Mouse (Mus musculus) CH12.LX (cell line): ENCODE measurements around the gene Med26. TPM values are rescaled to one million over a fixed set of nuclear protein-coding genes. Genes with fewer than 3 reads are reported as not detected.
A peak's percentile ranks its signal among the peaks of the same experiment; 100 is the strongest.

Experiments used
- DNase-seq: peaks from one replicate; pipeline ENCODE4 v3.0.0-alpha.2; 2013; ENCODE audit errors: extremely low read depth
- H3K27ac ChIP-seq: 2 replicates; pipeline ENCODE4 v1.5.1; 2012; ENCODE audit warnings: low read depth, mild to moderate bottlenecking, control low read depth, moderate library complexity; ENCODE audit not compliant: insufficient read depth
- H3K27me3 ChIP-seq: replicated peaks from 2 replicates; pipeline ENCODE3; 2012; ENCODE audit warnings: inconsistent platforms
- H3K36me3 ChIP-seq, 2 experiments: replicated peaks in 1 of 2; 2 replicates each; pipeline versions ENCODE3 to v1.6.1; 2012; ENCODE audit warnings: inconsistent platforms in 1 of 2, low read length in 1 of 2, mild to moderate bottlenecking in 1 of 2, mixed read lengths in 1 of 2, moderate library complexity in 1 of 2; ENCODE audit not compliant: control insufficient read depth in 1 of 2, insufficient read depth in 1 of 2
- H3K4me1 ChIP-seq, 2 experiments: 2 replicates each; pipeline ENCODE4 v1.6.1; 2012; ENCODE audit warnings: inconsistent platforms in 1 of 2, moderate library complexity in 1 of 2; ENCODE audit not compliant: insufficient read depth in 2 of 2, control insufficient read depth in 1 of 2
- H3K4me2 ChIP-seq: 2 replicates; pipeline ENCODE4 v1.6.1; 2012; ENCODE audit warnings: low read depth, mild to moderate bottlenecking, control low read depth; ENCODE audit not compliant: poor library complexity, insufficient read depth, severe bottlenecking
- H3K4me3 ChIP-seq, 3 experiments: fragments of 150-350 bp in 1 of 3; sonication (generic) in 1 of 3; replicated peaks in 1 of 3; 2 replicates each; pipeline versions ENCODE3 to v1.5.1; 2011 to 2012; ENCODE audit warnings: low read depth in 2 of 3, low read length in 2 of 3, mild to moderate bottlenecking in 2 of 3, moderate library complexity in 2 of 3, control low read depth in 1 of 3, improper control_type of control experiment in 1 of 3, inconsistent platforms in 1 of 3, mixed read lengths in 1 of 3; ENCODE audit not compliant: poor library complexity in 1 of 3
- H3K79me2 ChIP-seq: replicated peaks from 2 replicates; pipeline ENCODE4 v1.6.1; 2012; ENCODE audit warnings: mild to moderate bottlenecking, moderate library complexity; ENCODE audit not compliant: control insufficient read depth, poor library complexity, insufficient read depth, severe bottlenecking; ENCODE audit errors: extremely low read depth
- H3K9ac ChIP-seq: 2 replicates; pipeline ENCODE4 v1.6.1; 2012; ENCODE audit warnings: low read depth, mild to moderate bottlenecking, control low read depth, moderate library complexity; ENCODE audit not compliant: insufficient read depth
- H3K9me3 ChIP-seq: replicated peaks from 2 replicates; pipeline ENCODE3; 2012; ENCODE audit warnings: low read length, inconsistent platforms, mixed read lengths
- BHLHE40 ChIP-seq: IDR thresholded peaks from 2 replicates; pipeline ENCODE4 v1.6.1; 2011; ENCODE audit warnings: mild to moderate bottlenecking, low read depth, low read length, improper control_type of control experiment
- CHD1 ChIP-seq: IDR thresholded peaks from 2 replicates; pipeline ENCODE4 v1.6.1; 2012; ENCODE audit warnings: low read depth, low read length, improper control_type of control experiment, inconsistent platforms
- CTCF ChIP-seq, 2 experiments: IDR thresholded peaks in 1 of 2; conservative IDR thresholded peaks in 1 of 2; 2 replicates each; pipeline ENCODE4 v1.5.1; 2011 to 2012; ENCODE audit warnings: low read depth in 2 of 2, low read length in 2 of 2, improper control_type of control experiment in 1 of 2, inconsistent platforms in 1 of 2, mild to moderate bottlenecking in 1 of 2, moderate library complexity in 1 of 2
- E2F4 ChIP-seq: IDR thresholded peaks from 2 replicates; pipeline ENCODE4 v1.6.1; 2011; ENCODE audit warnings: low read depth, low read length, improper control_type of control experiment; ENCODE audit not compliant: insufficient replicate concordance
- ELF1 ChIP-seq: IDR thresholded peaks from 2 replicates; pipeline ENCODE4 v1.6.1; 2014; ENCODE audit warnings: low read depth, mild to moderate bottlenecking, inconsistent platforms, low read length, improper control_type of control experiment
- EP300 ChIP-seq: IDR thresholded peaks from 2 replicates; pipeline ENCODE4 v1.6.1; 2011; ENCODE audit warnings: low read length, improper control_type of control experiment
- ETS1 ChIP-seq: conservative IDR thresholded peaks from 2 replicates; pipeline ENCODE4 v1.6.1; 2012; ENCODE audit warnings: low read depth, mild to moderate bottlenecking, inconsistent platforms, low read length, improper control_type of control experiment, moderate library complexity
- GABPA ChIP-seq: IDR thresholded peaks from 2 replicates; pipeline ENCODE4 v1.6.1; 2012; ENCODE audit warnings: low read depth, low read length, improper control_type of control experiment, inconsistent platforms; ENCODE audit not compliant: insufficient replicate concordance
- IRF4 ChIP-seq: IDR thresholded peaks from 2 replicates; pipeline ENCODE4 v1.6.1; 2014; ENCODE audit warnings: low read depth, mild to moderate bottlenecking, inconsistent platforms, low read length, improper control_type of control experiment
- JUN ChIP-seq: IDR thresholded peaks from 2 replicates; pipeline ENCODE4 v1.6.1; 2011; ENCODE audit warnings: low read depth, mild to moderate bottlenecking, low read length, improper control_type of control experiment, moderate library complexity; ENCODE audit not compliant: insufficient read depth
- JUND ChIP-seq: conservative IDR thresholded peaks from 2 replicates; pipeline ENCODE4 v1.6.1; 2011; ENCODE audit warnings: low read depth, low read length, improper control_type of control experiment
- MAZ ChIP-seq: IDR thresholded peaks from 2 replicates; pipeline ENCODE4 v1.6.1; 2012; ENCODE audit warnings: low read depth, mild to moderate bottlenecking, inconsistent platforms, low read length, improper control_type of control experiment, moderate library complexity
- MEF2A ChIP-seq: IDR thresholded peaks from 2 replicates; pipeline ENCODE4 v1.6.1; 2014; ENCODE audit warnings: low read depth, mild to moderate bottlenecking, inconsistent platforms, low read length, improper control_type of control experiment, borderline replicate concordance
- MXI1 ChIP-seq: IDR thresholded peaks from 2 replicates; pipeline ENCODE4 v1.6.1; 2011; ENCODE audit warnings: mild to moderate bottlenecking, low read depth, low read length, improper control_type of control experiment
- MYC ChIP-seq: IDR thresholded peaks from 2 replicates; pipeline ENCODE4 v1.6.1; 2011; ENCODE audit warnings: low read depth, mild to moderate bottlenecking, improper control_type of control experiment, low read length
- NELFE ChIP-seq: IDR thresholded peaks from 2 replicates; pipeline ENCODE4 v1.6.1; 2011; ENCODE audit warnings: low read depth, low read length, improper control_type of control experiment
- NRF1 ChIP-seq: IDR thresholded peaks from 2 replicates; pipeline ENCODE4 v1.6.1; 2014; ENCODE audit warnings: low read depth, mild to moderate bottlenecking, inconsistent platforms, low read length, improper control_type of control experiment, moderate library complexity
- PAX5 ChIP-seq: IDR thresholded peaks from 2 replicates; pipeline ENCODE4 v1.6.1; 2012; ENCODE audit warnings: low read length, inconsistent platforms, mixed read lengths
- POLR2A ChIP-seq: IDR thresholded peaks from 2 replicates; pipeline ENCODE4 v1.6.1; 2011; ENCODE audit warnings: low read depth, mild to moderate bottlenecking, improper control_type of control experiment, low read length
- POLR2AphosphoS2 ChIP-seq: IDR thresholded peaks from 2 replicates; pipeline ENCODE4 v1.6.1; 2011; ENCODE audit warnings: low read depth, low read length, improper control_type of control experiment
- SMC3 ChIP-seq: IDR thresholded peaks from 2 replicates; pipeline ENCODE4 v1.6.1; 2011; ENCODE audit warnings: low read depth, low read length, improper control_type of control experiment
- UBTF ChIP-seq: IDR thresholded peaks from 2 replicates; pipeline ENCODE4 v1.6.1; 2012; ENCODE audit warnings: low read depth, mild to moderate bottlenecking, inconsistent platforms, low read length, improper control_type of control experiment, moderate library complexity
- USF2 ChIP-seq: conservative IDR thresholded peaks from 2 replicates; pipeline ENCODE4 v1.6.1; 2011; ENCODE audit warnings: low read depth, low read length, improper control_type of control experiment
- ZC3H11A ChIP-seq: IDR thresholded peaks from 2 replicates; pipeline ENCODE4 v1.6.1; 2012; ENCODE audit warnings: low read depth, mild to moderate bottlenecking, inconsistent platforms, low read length, improper control_type of control experiment
- ZKSCAN1 ChIP-seq: IDR thresholded peaks from 2 replicates; pipeline ENCODE4 v1.6.1; 2012; ENCODE audit warnings: low read depth, inconsistent platforms, low read length, improper control_type of control experiment, borderline replicate concordance
- ZMIZ1 ChIP-seq: IDR thresholded peaks from 2 replicates; pipeline ENCODE4 v1.6.1; 2012; ENCODE audit warnings: low read depth, mild to moderate bottlenecking, inconsistent platforms, low read length, improper control_type of control experiment
- dilution Hi-C: fragments of 300-500 bp; cut with MboI; formaldehyde crosslinking; loops from 2 replicates; pipeline ENCODE4 v1.14.3; 2020; ENCODE audit warnings: low sequenced_read_pairs; ENCODE audit not compliant: extremely low pct_unique_long_range_greater_than_20kb, extremely low pct_ligation_motif_present
- in situ Hi-C: fragments of 300-500 bp; cut with MboI; formaldehyde crosslinking; loops from 3 replicates; pipeline ENCODE4 v1.14.3; 2019; ENCODE audit warnings: low sequenced_read_pairs, low pct_ligation_motif_present, low pct_unique_long_range_greater_than_20kb, mixed read lengths
- polyA plus RNA-seq: library from polyadenylated mRNA; unstranded; fragments of >175 nt; gene quantifications from 2 replicates; pipeline ENCODE4 v1.2.1, GENCODE M21; 2012; ENCODE audit warnings: low read depth; ENCODE audit not compliant: insufficient read length
- total RNA-seq, 2 experiments: library from RNA; depleted of rRNA; stranded (reverse); fragments of 300-350 nt in 1 of 2; fragments of >200 nt in 1 of 2; gene quantifications; 2 replicates each; pipeline ENCODE4 v1.2.3; 2012 to 2014

Gene Med26
- total and polyA plus RNA-seq, 3 experiments: 8.7 to 12.9 (median 9.7) TPM

DNA sequence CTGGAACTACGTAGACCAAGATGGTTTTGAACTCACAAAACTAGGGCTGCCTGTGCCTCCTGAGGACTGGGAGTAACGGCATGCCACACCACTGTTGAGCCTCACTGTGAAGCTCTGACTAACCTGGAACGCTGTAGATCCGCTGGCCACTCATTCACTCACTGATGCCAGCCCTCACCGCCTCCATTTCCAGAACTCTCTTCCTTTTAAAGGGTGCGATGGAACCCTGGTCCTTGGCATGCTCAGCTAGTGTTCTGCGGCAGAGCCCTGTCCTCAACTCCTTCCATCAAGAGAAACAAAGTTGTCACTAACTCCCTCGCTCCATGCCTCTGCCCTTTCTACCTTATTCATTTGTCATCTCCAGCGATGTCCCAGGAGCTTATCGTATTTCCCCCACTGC, 40.8 kb upstream of the Med26 start:
- in situ Hi-C loops: no loop called here
- H3K27me3 ChIP-seq: no peaks in the 10 kb centered on the region
- H3K36me3 ChIP-seq: peaks cover 16 to 25% of the 10 kb centered on the region in 2 experiments
- dilution Hi-C loops: no loop called here
- DNase-seq: no peak
- H3K9me3 ChIP-seq: no peaks in the 10 kb centered on the region
- no peak overlapping the region for H3K9ac ChIP-seq
- TF ChIP-seq ZKSCAN1 (no peak), MEF2A (no peak), SMC3 (no peak), MAZ (no peak), ZC3H11A (no peak), NRF1 (no peak), IRF4 (no peak), CTCF (conservative IDR thresholded peaks at IDR 0.05 in 1 of 2, IDR thresholded peaks at IDR 0.05 in 1 of 2; ENCODE audit: low read depth in 2 of 2, low read length in 2 of 2) (no peak), E2F4 (no peak)
- peaks cover 2 to 28% of the 10 kb centered on the region in 2 experiments; a peak in 3 of 4 replicates for H3K4me1 ChIP-seq
- H3K79me2 ChIP-seq: no peaks in the 10 kb centered on the region
- H3K4me3 ChIP-seq: no peak overlapping the region
- no peak overlapping the region for H3K4me2 ChIP-seq
- no peak overlapping the region for H3K27ac ChIP-seq

DNA sequence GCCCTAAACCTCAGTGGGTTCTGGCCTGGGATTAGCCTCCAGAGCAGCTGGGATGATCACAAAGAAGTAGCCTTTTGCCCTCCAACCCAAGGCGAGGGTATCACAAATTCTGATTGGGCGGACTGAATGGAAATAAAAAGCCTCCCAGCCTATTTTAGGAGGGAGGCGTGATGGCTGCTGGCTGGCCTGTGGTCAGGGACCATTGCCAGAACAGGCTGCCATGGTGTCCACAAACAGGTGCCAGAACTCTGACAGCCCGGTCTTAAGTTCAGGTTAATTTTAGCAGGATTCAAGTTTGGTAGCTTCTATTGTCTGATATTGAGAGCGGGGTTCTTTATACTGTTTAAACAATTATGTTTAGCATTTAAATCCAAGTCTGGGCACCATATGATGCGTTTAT, 39.7 kb upstream of the Med26 start:
- Histone ChIP-seq H3K4me1 (peaks cover 9 to 39% of the 10 kb centered on the region in 2 experiments), H3K4me2 (no peak overlapping the region), H3K27ac (no peak overlapping the region), H3K9me3 (no peaks in the 10 kb centered on the region), H3K36me3 (peaks cover 16 to 25% of the 10 kb centered on the region in 2 experiments), H3K27me3 (no peaks in the 10 kb centered on the region), H3K9ac (no peak overlapping the region), H3K79me2 (no peaks in the 10 kb centered on the region), H3K4me3 (no peak overlapping the region)
- in situ Hi-C loops: no loop called here
- dilution Hi-C loops: no loop called here
- no peak for TF ChIP-seq USF2
- no peak for TF ChIP-seq ZMIZ1
- no peak for TF ChIP-seq CHD1
- TF ChIP-seq POLR2A: no peak
- TF ChIP-seq UBTF: no peak
- TF ChIP-seq ZC3H11A: no peak
- TF ChIP-seq JUN: no peak
- no peak for TF ChIP-seq BHLHE40
- no peak for DNase-seq

GRCm38 (mm10) chr8:72584390-72584789, 36.3 kb upstream of the Med26 start:
- DNase-seq: no peak
- dilution Hi-C loops: no loop called here
- no peak overlapping the region for H3K4me3 ChIP-seq
- H3K79me2 ChIP-seq: no peaks in the 10 kb centered on the region
- in situ Hi-C loops: no loop called here
- no peaks in the 10 kb centered on the region for H3K9me3 ChIP-seq
- TF ChIP-seq ETS1 (no peak), BHLHE40 (no peak), EP300 (no peak), NELFE (no peak), ZC3H11A (no peak), PAX5 (no peak), GABPA (no peak), MXI1 (no peak), ZKSCAN1 (no peak), UBTF (no peak), POLR2AphosphoS2 (no peak), MYC (no peak), MEF2A (no peak), JUND (no peak), SMC3 (no peak), ELF1 (no peak)
- no peak overlapping the region for H3K9ac ChIP-seq
- peak overlapping the region; percentile 20; the same call in 1 of the 2 replicates for H3K27ac ChIP-seq
- no peak overlapping the region for H3K4me2 ChIP-seq
- no peaks in the 10 kb centered on the region for H3K27me3 ChIP-seq
- H3K36me3 ChIP-seq: peaks cover 17 to 31% of the 10 kb centered on the region in 2 experiments
- H3K4me1 ChIP-seq: peaks cover 17 to 51% of the 10 kb centered on the region in 2 experiments
